Mouse (Mus musculus) midbrain, embryonic 16.5 days (tissue): ENCODE results near the gene Clmn. TPM values are rescaled to one million over a fixed set of nuclear protein-coding genes. Genes with fewer than 3 reads are reported as not detected.

Experiments used
- ATAC-seq: fragments of 200-750 bp; cut with Nextera tagmentation; 2 replicates; pipeline ENCODE4 v1.8.0; 2017; ENCODE audit warnings: moderate TSS enrichment
- H3K27ac ChIP-seq: fragments of 300-500 bp; sonication (generic); 2 replicates; pipeline ENCODE4 v1.5.1; 2014; ENCODE audit warnings: mild to moderate bottlenecking, low read length, mixed read lengths
- H3K27me3 ChIP-seq: fragments of 300-500 bp; sonication (generic); 2 replicates; pipeline ENCODE4 v1.6.1; 2014; ENCODE audit warnings: low read depth, low read length, mixed read lengths; ENCODE audit not compliant: control insufficient read depth, insufficient read depth
- H3K36me3 ChIP-seq: fragments of 300-500 bp; sonication (generic); 2 replicates; pipeline ENCODE4 v1.6.1; 2014; ENCODE audit warnings: mild to moderate bottlenecking, low read length, moderate library complexity, mixed read lengths; ENCODE audit not compliant: control insufficient read depth, insufficient read depth
- H3K4me1 ChIP-seq: fragments of 300-500 bp; sonication (generic); 2 replicates; pipeline ENCODE4 v1.6.1; 2014; ENCODE audit warnings: mild to moderate bottlenecking, low read length, mixed read lengths; ENCODE audit not compliant: control insufficient read depth, insufficient read depth
- H3K4me2 ChIP-seq: fragments of 300-500 bp; sonication (generic); 2 replicates; pipeline ENCODE4 v1.6.1; 2014; ENCODE audit warnings: mild to moderate bottlenecking, low read length, mixed read lengths
- H3K4me3 ChIP-seq: fragments of 300-500 bp; sonication (generic); 2 replicates; pipeline ENCODE4 v1.5.1; 2014; ENCODE audit warnings: low read depth, mild to moderate bottlenecking, low read length, moderate library complexity, mixed read lengths
- H3K9ac ChIP-seq: fragments of 300-500 bp; sonication (generic); 2 replicates; pipeline ENCODE4 v1.6.1; 2014; ENCODE audit warnings: low read depth, low read length, mixed read lengths
- H3K9me3 ChIP-seq: fragments of 300-500 bp; sonication (generic); replicated peaks from 2 replicates; pipeline ENCODE4 v1.6.1; 2014; ENCODE audit warnings: mild to moderate bottlenecking, low read length, mixed read lengths; ENCODE audit not compliant: control insufficient read depth, poor library complexity, severe bottlenecking
- WGBS: fragments of 180-500 bp; shearing (Covaris S2); extraction: QIAGEN DNeasy Blood & Tissue Kit; methylation state at CpG from one replicate; pipeline ENCODE4 v1.1.7; 2014; 5-methylcytosine and 5-hydroxymethylcytosine counted together
- polyA plus RNA-seq: library from polyadenylated mRNA; unstranded; fragments of >200 nt; fragmentation: Nextera tagmentation; extraction: Ambion mirVana; gene quantifications from 2 replicates; pipeline ENCODE4 v1.2.1, GENCODE M21; 2015

Gene Clmn
- polyA plus RNA-seq, 1 experiment from 2014 or later: 0.97 TPM

DNA sequence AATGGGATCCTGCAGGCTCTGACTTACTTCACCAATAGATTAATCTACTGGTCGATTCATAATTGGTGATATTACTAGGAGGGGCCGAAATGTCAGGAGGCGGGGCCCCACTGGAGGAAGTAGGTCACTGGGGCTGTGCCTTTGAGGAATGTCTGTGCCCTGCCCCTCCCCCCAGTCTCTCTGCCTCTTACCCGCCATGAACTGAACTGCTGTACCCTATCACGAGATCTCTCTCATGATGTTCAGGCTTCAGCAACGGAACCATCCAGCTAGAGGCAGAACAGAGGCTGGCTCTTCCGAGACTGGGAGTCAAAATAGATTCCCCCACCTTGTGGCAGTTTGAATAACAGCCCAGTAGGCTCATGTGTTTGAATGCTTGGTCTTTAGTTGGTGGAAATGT lies 106.8 kb downstream of the Clmn start:
- Histone ChIP-seq H3K36me3 (no peaks in the 10 kb centered on the region), H3K27me3 (no peaks in the 10 kb centered on the region), H3K4me2 (no peak overlapping the region), H3K4me3 (no peak overlapping the region), H3K9ac (no peak overlapping the region), H3K27ac (no peak overlapping the region), H3K9me3 (no peaks in the 10 kb centered on the region), H3K4me1 (no peaks in the 10 kb centered on the region)
- 92% methylated on average over 7 of the region's 7 CpGs for WGBS
- no peak for ATAC-seq

DNA sequence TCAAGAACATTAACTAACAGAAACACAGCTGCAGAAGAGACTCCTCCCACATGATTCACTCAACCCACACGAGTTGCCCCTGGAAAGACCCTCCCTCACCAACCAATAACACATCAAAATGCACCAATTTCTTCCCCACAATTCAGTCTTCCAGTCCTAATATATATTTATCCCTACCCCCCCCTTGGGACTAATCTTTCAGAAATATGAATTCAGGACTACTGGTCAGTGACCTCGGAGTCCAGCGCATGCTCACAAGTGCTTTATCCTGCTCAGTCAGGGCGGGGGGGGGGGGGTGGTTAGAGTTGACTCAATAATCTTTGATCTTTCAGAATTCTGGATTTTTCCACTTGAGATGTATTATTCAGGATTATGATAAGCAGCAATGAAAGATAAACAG lies 111.2 kb downstream of the Clmn start:
- ATAC-seq: no peak
- 80% methylated on average over 4 of the region's 4 CpGs for WGBS

DNA sequence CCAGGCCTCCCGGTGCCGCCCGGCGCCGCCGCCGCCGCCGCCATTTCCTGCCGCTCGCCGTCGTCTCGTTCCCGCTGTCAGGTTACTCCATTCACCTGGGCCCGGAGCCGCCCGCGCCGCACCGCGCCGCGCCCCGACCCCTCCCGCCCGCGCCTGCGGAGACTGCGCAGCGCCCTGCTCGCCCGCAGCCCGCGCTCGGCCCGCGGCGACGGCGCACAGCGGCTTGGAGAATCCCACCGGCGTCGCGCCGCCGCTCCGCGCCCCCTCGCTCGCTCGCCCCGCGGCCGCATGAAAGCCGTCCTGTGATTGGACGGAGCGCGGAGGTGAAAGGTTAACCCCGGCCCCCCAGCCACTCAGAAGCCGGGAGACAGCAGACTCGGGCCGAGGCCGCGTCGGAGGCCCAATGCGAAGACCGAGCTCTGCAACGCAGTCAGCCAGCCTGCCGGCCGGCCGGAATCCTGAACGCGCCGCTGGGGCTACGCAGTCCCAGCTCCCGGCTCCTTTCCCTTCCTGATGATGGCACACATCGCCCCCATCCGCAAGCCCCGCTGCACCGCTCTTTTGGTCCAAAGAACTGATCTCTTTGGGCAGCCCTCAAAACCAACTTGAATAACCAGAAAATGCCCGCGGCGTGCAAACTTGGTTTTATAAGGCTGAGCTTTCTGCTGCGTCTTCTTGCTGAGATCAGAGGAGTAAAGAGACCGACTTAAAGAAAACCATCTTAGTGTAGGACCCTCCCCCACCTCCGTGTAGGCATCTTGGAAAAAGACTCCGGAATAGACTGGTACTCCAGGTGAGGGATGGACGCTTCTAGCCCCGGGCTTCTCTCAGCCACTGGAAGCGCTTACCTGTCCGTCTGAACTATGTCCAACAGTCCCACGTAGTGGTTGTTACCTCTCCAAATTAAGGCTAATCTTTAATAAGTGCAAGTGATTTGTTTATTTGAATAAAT lies 112.8 kb downstream of the Clmn start, which contains the start of gene Dicer1:
Gene Dicer1 (minus strand): TSS at position 139 of the 952 bp plus-strand sequence.
- H3K4me3 ChIP-seq: peak within 1 kb of the TSS; percentile 90
- peak within 1 kb of the TSS; percentile 90 for H3K9ac ChIP-seq
- H3K27me3 ChIP-seq: no peaks in the 10 kb centered on the region
- peak; percentile 96 for ATAC-seq
- under 1% methylated on average over 72 of the region's 94 CpGs for WGBS
- H3K9me3 ChIP-seq: no peaks in the 10 kb centered on the region
- no peaks in the 10 kb centered on the region for H3K36me3 ChIP-seq
- H3K27ac ChIP-seq: peak within 1 kb of the TSS; percentile 87
- peak within 1 kb of the TSS; percentile 95 for H3K4me2 ChIP-seq
- H3K4me1 ChIP-seq: peaks cover 40% of the 10 kb centered on the region

More for the DNA sequence above, 111.2 kb downstream of the Clmn start:
- Histone ChIP-seq H3K9me3 (no peaks in the 10 kb centered on the region), H3K27ac (no peak overlapping the region), H3K27me3 (no peaks in the 10 kb centered on the region), H3K4me2 (no peak overlapping the region), H3K4me3 (no peak overlapping the region), H3K4me1 (peaks cover 27% of the 10 kb centered on the region), H3K9ac (no peak overlapping the region), H3K36me3 (no peaks in the 10 kb centered on the region)

DNA sequence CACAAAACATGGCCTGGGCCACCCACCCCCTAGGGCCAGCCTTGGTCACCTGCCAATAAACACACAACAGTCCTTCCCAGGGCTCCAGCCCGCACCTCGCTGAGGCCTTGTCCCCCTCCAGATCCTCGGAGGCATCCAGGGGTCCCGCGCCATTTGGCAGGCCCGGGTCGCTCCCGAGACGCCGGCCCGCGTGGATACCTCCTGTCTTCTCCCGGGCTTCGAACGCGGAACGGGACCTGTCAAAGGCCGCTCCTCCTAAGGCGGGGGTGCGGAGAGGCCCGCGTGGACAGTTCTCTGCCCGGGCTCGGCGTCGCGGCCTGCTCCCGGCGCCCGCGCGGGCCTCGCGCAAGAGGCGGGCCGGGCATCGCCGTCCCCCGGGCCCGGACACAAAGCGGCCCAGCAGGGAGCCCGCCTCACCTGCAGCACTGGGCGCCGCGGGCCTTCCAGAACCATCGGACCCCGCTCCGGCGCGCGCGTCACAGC lies 113.5 kb downstream of the Clmn start:
- peak overlapping the region; percentile 87 for H3K27ac ChIP-seq
- peak overlapping the region; percentile 90 for H3K4me3 ChIP-seq
- no peaks in the 10 kb centered on the region for H3K36me3 ChIP-seq
- peak overlapping the region; percentile 95 for H3K4me2 ChIP-seq
- ATAC-seq: no peak; the same call in 1 of the 2 replicates
- H3K27me3 ChIP-seq: no peaks in the 10 kb centered on the region
- under 1% methylated on average over 30 of the region's 52 CpGs for WGBS
- peak overlapping the region; percentile 90 for H3K9ac ChIP-seq
- H3K4me1 ChIP-seq: peaks cover 41% of the 10 kb centered on the region
- no peaks in the 10 kb centered on the region for H3K9me3 ChIP-seq

- Histone ChIP-seq H3K4me1 (peaks cover 44% of the 10 kb centered on the region), H3K27ac (no peak overlapping the region), H3K4me2 (no peak overlapping the region), H3K36me3 (no peaks in the 10 kb centered on the region), H3K9me3 (no peaks in the 10 kb centered on the region), H3K27me3 (no peaks in the 10 kb centered on the region), H3K4me3 (no peak overlapping the region), H3K9ac (no peak overlapping the region; the same call in 1 of the 2 replicates)
- 88% methylated on average over 2 of the region's 2 CpGs for WGBS
- no peak for ATAC-seq
Observed at GRCm38 (mm10) chr12:104748946-104749345, 115.9 kb downstream of the Clmn start.

- 91% methylated on average over 5 of the region's 5 CpGs for WGBS
- Histone ChIP-seq H3K4me3 (no peak overlapping the region), H3K27ac (no peak overlapping the region), H3K9me3 (no peaks in the 10 kb centered on the region), H3K4me2 (no peak overlapping the region), H3K9ac (no peak overlapping the region), H3K4me1 (peaks cover 52% of the 10 kb centered on the region), H3K27me3 (no peaks in the 10 kb centered on the region), H3K36me3 (no peaks in the 10 kb centered on the region)
- ATAC-seq: no peak
Observed at GRCm38 (mm10) chr12:104747252-104747651, 117.6 kb downstream of the Clmn start.

DNA sequence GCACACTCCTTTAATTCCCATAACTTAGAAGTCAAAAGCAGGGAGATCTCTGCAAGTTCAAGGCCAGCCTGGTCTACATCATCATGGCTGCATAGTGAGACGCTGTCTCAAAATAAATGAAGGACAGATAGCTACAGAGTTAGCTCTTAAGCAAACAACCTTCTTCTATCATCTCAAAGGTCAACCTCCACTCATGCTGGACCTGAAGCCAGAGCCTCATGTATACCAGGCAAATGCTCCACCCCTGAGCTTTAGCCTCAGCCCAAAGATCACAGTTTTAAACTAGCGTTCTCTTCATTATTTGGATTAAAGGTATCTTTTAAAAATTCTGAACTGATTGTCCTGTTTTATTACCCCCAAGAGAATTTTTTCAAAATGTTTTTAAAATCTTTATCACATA lies 118.3 kb downstream of the Clmn start:
- H3K9me3 ChIP-seq: no peaks in the 10 kb centered on the region
- WGBS: 99% methylated on average over 2 of the region's 2 CpGs
- no peaks in the 10 kb centered on the region for H3K36me3 ChIP-seq
- H3K4me2 ChIP-seq: no peak overlapping the region
- H3K27me3 ChIP-seq: no peaks in the 10 kb centered on the region
- peaks cover 52% of the 10 kb centered on the region for H3K4me1 ChIP-seq
- H3K4me3 ChIP-seq: no peak overlapping the region
- no peak for ATAC-seq
- H3K27ac ChIP-seq: no peak overlapping the region
- H3K9ac ChIP-seq: no peak overlapping the region

- Histone ChIP-seq H3K9ac (no peak overlapping the region), H3K4me2 (no peak overlapping the region), H3K4me3 (no peak overlapping the region), H3K9me3 (no peaks in the 10 kb centered on the region), H3K36me3 (no peaks in the 10 kb centered on the region), H3K27me3 (no peaks in the 10 kb centered on the region), H3K27ac (no peak overlapping the region), H3K4me1 (peaks cover 40% of the 10 kb centered on the region)
- peak; percentile 69 for ATAC-seq
- 43% methylated on average over 4 of the region's 4 CpGs for WGBS
Observed at GRCm38 (mm10) chr12:104743687-104744086, 121.2 kb downstream of the Clmn start.

DNA sequence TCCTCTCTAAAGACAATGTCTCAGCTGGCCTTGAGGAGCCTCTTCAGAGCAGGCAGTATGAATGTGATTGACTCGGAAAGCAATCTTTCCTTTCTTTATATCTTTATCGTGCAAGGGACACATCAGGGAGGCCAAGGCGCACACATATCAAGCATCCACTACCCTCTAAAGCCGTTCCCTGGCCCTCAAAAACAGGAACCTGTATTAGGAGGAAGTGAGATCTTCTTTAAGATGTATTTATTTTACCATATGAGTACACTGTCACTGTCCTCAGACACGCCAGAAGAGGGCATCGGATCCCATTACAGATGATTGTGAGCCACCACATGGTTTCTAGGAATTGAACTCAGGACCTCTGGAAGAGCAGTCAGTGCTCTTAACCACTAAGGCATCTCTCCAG lies 122.6 kb downstream of the Clmn start:
- 75% methylated on average over 6 of the region's 6 CpGs for WGBS
- H3K4me2 ChIP-seq: no peak overlapping the region
- no peaks in the 10 kb centered on the region for H3K36me3 ChIP-seq
- ATAC-seq: no peak
- H3K27ac ChIP-seq: no peak overlapping the region
- H3K9me3 ChIP-seq: no peaks in the 10 kb centered on the region
- H3K4me1 ChIP-seq: peaks cover 36% of the 10 kb centered on the region
- no peak overlapping the region for H3K4me3 ChIP-seq
- no peaks in the 10 kb centered on the region for H3K27me3 ChIP-seq
- H3K9ac ChIP-seq: no peak overlapping the region
